Mouse (Mus musculus) megakaryocyte progenitor cell, adult 5-6 weeks (primary cell): ENCODE data around the gene Rfc1. TPM values are rescaled to one million over a fixed set of nuclear protein-coding genes. Genes with fewer than 3 reads are reported as not detected.
A peak's percentile ranks its signal among the peaks of the same experiment; 100 is the strongest.

Experiments used
- ATAC-seq: replicated peaks from 2 replicates; pipeline ENCODE4 v1.8.0; 2016; ENCODE audit warnings: mild to moderate bottlenecking, moderate TSS enrichment, inconsistent platforms; ENCODE audit not compliant: poor library complexity
- total RNA-seq, 2 experiments: library from RNA; stranded (forward) in 1 of 2; stranded (reverse) in 1 of 2; fragments of 157-497, 149-512 nt in 1 of 2; fragments of 200-1000 nt in 1 of 2; gene quantifications; 2 replicates each; pipeline versions ENCODE4 v1.2.3 to v1.2.4; 2015 to 2017

Rfc1 gene
- total RNA-seq, 2 experiments from 2014 or later = 65.7 to 88.2 TPM

GRCm38 (mm10) chr5:65217305-65218269 is 117.9 kb downstream of the Rfc1 start:
- ATAC-seq = no peak; the same call in 1 of the 2 replicates

GRCm38 (mm10) chr5:65213321-65213720 is 122.1 kb downstream of the Rfc1 start:
- ATAC-seq = peak; percentile 86

Other genes starting within 250 kb of the Rfc1 start
- gene Tmem156, start 243.5 kb downstream of the Rfc1 start, total RNA-seq (2015) = 29.2 and 30.6 TPM in 2 replicates
- 38.0 and 41.3 TPM in 2 replicates for gene Tmem156, start 243.5 kb downstream of the Rfc1 start, total RNA-seq (2017)
- gene Klhl5, start 228.1 kb downstream of the Rfc1 start, total RNA-seq (2015) = 84.6 and 87.6 TPM in 2 replicates
- 49.1 and 58.1 TPM in 2 replicates for gene Klhl5, start 228.1 kb downstream of the Rfc1 start, total RNA-seq (2017)
- gene Wdr19, start 136.0 kb downstream of the Rfc1 start, total RNA-seq (2015) = 1.4 and 1.8 TPM in 2 replicates
- gene Wdr19, start 136.0 kb downstream of the Rfc1 start, total RNA-seq (2017) = 1.7 and 5.0 TPM in 2 replicates
- not detected in 2 replicates for gene Klb, start 12.6 kb upstream of the Rfc1 start, total RNA-seq (2015)
- gene Klb, start 12.6 kb upstream of the Rfc1 start, total RNA-seq (2017) = not detected in 2 replicates
- 3,199 and 3,213 TPM in 2 replicates for gene Rpl9, start 55.8 kb upstream of the Rfc1 start, total RNA-seq (2015)
- 2,045 and 2,310 TPM in 2 replicates for gene Rpl9, start 55.8 kb upstream of the Rfc1 start, total RNA-seq (2017)
- gene Lias, start 55.8 kb upstream of the Rfc1 start, total RNA-seq (2015) = 33.3 and 41.2 TPM in 2 replicates
- 45.2 and 46.5 TPM in 2 replicates for gene Lias, start 55.8 kb upstream of the Rfc1 start, total RNA-seq (2017)
- 48.0 and 52.4 TPM in 2 replicates for gene Ugdh, start 100.3 kb upstream of the Rfc1 start, total RNA-seq (2015)
- gene Ugdh, start 100.3 kb upstream of the Rfc1 start, total RNA-seq (2017) = 78.9 and 80.5 TPM in 2 replicates
- gene Gm43552, start 157.2 kb upstream of the Rfc1 start, total RNA-seq (2015) = not detected in 2 replicates
- gene Gm43552, start 157.2 kb upstream of the Rfc1 start, total RNA-seq (2017) = not detected in 2 replicates
- 142 and 144 TPM in 2 replicates for gene Smim14, start 201.5 kb upstream of the Rfc1 start, total RNA-seq (2015)
- 83.0 and 86.5 TPM in 2 replicates for gene Smim14, start 201.5 kb upstream of the Rfc1 start, total RNA-seq (2017)
- 150 TPM in 2 replicates for gene Ube2k, start 201.6 kb upstream of the Rfc1 start, total RNA-seq (2015)
- 32.9 and 45.7 TPM in 2 replicates for gene Ube2k, start 201.6 kb upstream of the Rfc1 start, total RNA-seq (2017)